Mouse (Mus musculus) intestine, embryonic 16.5 days (tissue): ENCODE results near the gene Atp11a. TPM values are rescaled to one million over a fixed set of nuclear protein-coding genes. Genes with fewer than 3 reads are reported as not detected.

ENCODE experiments used
- ATAC-seq: fragments of 200-750 bp; cut with Nextera tagmentation; 2 replicates; pipeline ENCODE4 v1.8.0; 2017; ENCODE audit warnings: moderate TSS enrichment, moderate library complexity
- H3K27ac ChIP-seq: fragments of 300-500 bp; sonication (generic); 2 replicates; pipeline ENCODE4 v1.5.1; 2014; ENCODE audit warnings: mild to moderate bottlenecking, low read length
- H3K27me3 ChIP-seq: fragments of 300-500 bp; sonication (generic); replicated peaks from 2 replicates; pipeline ENCODE4 v1.6.1; 2014; ENCODE audit warnings: low read length, control low read depth, mixed read lengths; ENCODE audit not compliant: control insufficient read depth, insufficient read depth
- H3K36me3 ChIP-seq: fragments of 300-500 bp; sonication (generic); 2 replicates; pipeline ENCODE4 v1.6.1; 2014; ENCODE audit warnings: low read length, control low read depth; ENCODE audit not compliant: control insufficient read depth, insufficient read depth
- H3K4me1 ChIP-seq: fragments of 300-500 bp; sonication (generic); 2 replicates; pipeline ENCODE4 v1.6.1; 2014; ENCODE audit warnings: low read length, control low read depth, mixed read lengths; ENCODE audit not compliant: control insufficient read depth, insufficient read depth
- H3K4me2 ChIP-seq: fragments of 300-500 bp; sonication (generic); 2 replicates; pipeline ENCODE4 v1.6.1; 2014; ENCODE audit warnings: low read depth, low read length, control low read depth
- H3K4me3 ChIP-seq: fragments of 300-500 bp; sonication (generic); 2 replicates; pipeline ENCODE4 v1.5.1; 2014; ENCODE audit warnings: mild to moderate bottlenecking, low read length
- H3K9ac ChIP-seq: fragments of 300-500 bp; sonication (generic); 2 replicates; pipeline ENCODE4 v1.6.1; 2014; ENCODE audit warnings: low read depth, low read length
- H3K9me3 ChIP-seq: fragments of 300-500 bp; sonication (generic); 2 replicates; pipeline ENCODE4 v1.6.1; 2016; ENCODE audit warnings: low read length, control low read depth; ENCODE audit not compliant: control insufficient read depth
- WGBS: fragments of 180-500 bp; shearing (Covaris S2); extraction: QIAGEN DNeasy Blood & Tissue Kit; methylation state at CpG from one replicate; pipeline ENCODE4 v1.1.7; 2014; 5-methylcytosine and 5-hydroxymethylcytosine counted together
- polyA plus RNA-seq: library from polyadenylated mRNA; unstranded; fragments of >200 nt; fragmentation: Nextera tagmentation; extraction: Ambion mirVana; gene quantifications from 2 replicates; pipeline ENCODE4 v1.2.1, GENCODE M21; 2015

Atp11a gene
- polyA plus RNA-seq, 1 experiment from 2014 or later = 9.0 TPM

DNA sequence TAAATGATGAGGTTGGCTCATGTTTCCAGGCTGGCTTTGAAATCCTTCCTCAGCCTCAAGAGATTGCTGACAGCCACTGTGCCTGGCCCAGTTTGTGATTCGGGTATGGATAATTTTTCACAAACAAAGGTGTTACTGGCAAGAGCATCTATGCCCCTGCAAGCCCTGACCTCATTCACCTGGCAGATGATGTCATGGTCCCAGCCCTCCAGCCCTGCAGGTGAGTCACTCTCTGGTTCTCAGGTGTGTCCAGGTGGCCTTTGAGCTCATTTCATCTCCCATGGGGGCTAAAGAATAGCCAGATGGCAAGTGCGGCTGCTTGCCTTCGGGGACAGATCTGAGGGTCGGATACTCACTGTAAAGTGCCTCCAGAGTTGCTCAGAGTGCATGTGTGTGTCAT lies 8.2 kb downstream of the Atp11a start:
- Histone ChIP-seq H3K4me2 (no peak overlapping the region), H3K9me3 (no peaks in the 10 kb centered on the region), H3K4me3 (no peak overlapping the region), H3K27me3 (no peaks in the 10 kb centered on the region), H3K9ac (0 out of 2 replicates have a peak overlapping the region, but pooled peaks have one; percentile 29), H3K36me3 (no peaks in the 10 kb centered on the region), H3K27ac (no peak overlapping the region), H3K4me1 (peaks cover 6% of the 10 kb centered on the region)
- ATAC-seq = no peak
- 68% methylated on average over 4 of the region's 4 CpGs for WGBS

- Histone ChIP-seq H3K4me2 (no peak overlapping the region), H3K9ac (no peak overlapping the region), H3K27me3 (no peaks in the 10 kb centered on the region), H3K4me1 (peaks cover 8% of the 10 kb centered on the region), H3K9me3 (no peaks in the 10 kb centered on the region), H3K27ac (no peak overlapping the region), H3K36me3 (no peaks in the 10 kb centered on the region), H3K4me3 (no peak overlapping the region)
- WGBS = 95% methylated on average over 3 of the region's 3 CpGs
- ATAC-seq = peak; percentile 54; the same call in 1 of the 2 replicates
Measured at GRCm38 (mm10) chr8:12767176-12767575, 10.4 kb downstream of the Atp11a start.

- peaks cover 7% of the 10 kb centered on the region for H3K4me1 ChIP-seq
- no peak overlapping the region for H3K4me2 ChIP-seq
- WGBS = 77% methylated on average over 6 of the region's 6 CpGs
- no peaks in the 10 kb centered on the region for H3K27me3 ChIP-seq
- no peak for ATAC-seq
- no peak overlapping the region for H3K27ac ChIP-seq
- H3K36me3 ChIP-seq = no peaks in the 10 kb centered on the region
- H3K9ac ChIP-seq = no peak overlapping the region
- H3K4me3 ChIP-seq = no peak overlapping the region
- no peaks in the 10 kb centered on the region for H3K9me3 ChIP-seq
Measured at GRCm38 (mm10) chr8:12768747-12769146, 11.9 kb downstream of the Atp11a start.

- H3K36me3 ChIP-seq = no peaks in the 10 kb centered on the region
- WGBS = 93% methylated on average over 7 of the region's 7 CpGs
- no peak overlapping the region for H3K27ac ChIP-seq
- no peak for ATAC-seq
- H3K27me3 ChIP-seq = no peaks in the 10 kb centered on the region
- no peak overlapping the region for H3K4me2 ChIP-seq
- H3K9ac ChIP-seq = no peak overlapping the region
- peaks cover 10% of the 10 kb centered on the region for H3K4me1 ChIP-seq
- no peak overlapping the region for H3K4me3 ChIP-seq
- H3K9me3 ChIP-seq = no peaks in the 10 kb centered on the region
Measured at GRCm38 (mm10) chr8:12769296-12769695, 12.5 kb downstream of the Atp11a start.

DNA sequence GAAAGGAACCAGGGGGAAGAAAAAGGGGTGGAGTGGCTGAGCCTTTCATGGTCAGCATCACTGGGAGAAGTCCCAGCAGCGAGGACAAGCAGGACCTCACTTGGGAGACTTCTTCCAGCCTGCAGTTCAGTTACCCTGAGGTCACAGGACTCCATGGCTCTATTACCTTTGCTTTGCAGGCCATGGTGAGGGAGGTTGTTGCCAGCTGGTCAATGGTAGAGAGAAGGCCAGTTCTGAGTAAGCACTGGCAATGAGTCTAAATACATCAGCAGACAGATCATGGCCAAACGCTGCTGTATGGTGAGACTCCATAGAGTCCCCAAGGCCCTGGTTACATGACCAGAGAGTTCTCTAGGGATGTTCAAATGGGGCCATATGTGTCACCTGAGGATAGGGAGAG lies 15.5 kb downstream of the Atp11a start:
- Histone ChIP-seq H3K36me3 (no peaks in the 10 kb centered on the region), H3K27ac (no peak overlapping the region), H3K4me1 (peaks cover 38% of the 10 kb centered on the region), H3K9ac (no peak overlapping the region), H3K4me2 (no peak overlapping the region), H3K27me3 (no peaks in the 10 kb centered on the region), H3K9me3 (no peaks in the 10 kb centered on the region), H3K4me3 (no peak overlapping the region)
- ATAC-seq = no peak
- 91% methylated on average over 2 of the region's 2 CpGs for WGBS

GRCm38 (mm10) chr8:12773914-12774313 lies 17.1 kb downstream of the Atp11a start:
- Histone ChIP-seq H3K4me3 (no peak overlapping the region), H3K4me2 (peak overlapping the region; percentile 25; the same call in 1 of the 2 replicates), H3K9me3 (no peaks in the 10 kb centered on the region), H3K27me3 (no peaks in the 10 kb centered on the region), H3K36me3 (no peaks in the 10 kb centered on the region), H3K4me1 (peaks cover 41% of the 10 kb centered on the region), H3K27ac (peak overlapping the region; percentile 62), H3K9ac (peak overlapping the region; percentile 54)
- 60% methylated on average over 4 of the region's 4 CpGs for WGBS
- 0 out of 2 replicates have a peak, but pooled peaks have one; percentile 14 for ATAC-seq

DNA sequence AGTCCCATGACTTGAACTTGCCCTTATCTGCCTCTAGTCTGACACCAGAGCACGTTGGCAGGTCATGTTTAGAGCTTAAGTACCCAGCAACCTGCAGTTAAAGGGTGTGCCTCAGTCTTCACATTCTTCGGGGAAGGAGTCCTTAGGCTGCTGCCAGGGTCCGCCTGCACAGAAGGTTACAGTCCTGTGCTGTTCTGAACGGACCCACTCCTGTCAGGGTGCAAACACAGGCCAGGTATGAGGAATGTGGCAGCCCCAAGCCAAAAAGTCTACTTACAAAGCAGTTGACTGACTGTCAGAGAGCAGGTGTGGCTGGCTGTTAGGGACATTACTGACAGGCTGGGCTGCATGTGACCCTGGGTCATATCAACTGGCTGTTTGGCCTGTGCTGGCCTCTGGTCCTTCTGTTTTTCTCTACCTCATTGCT lies 18.1 kb downstream of the Atp11a start:
- Histone ChIP-seq H3K4me2 (peak overlapping the region; percentile 9; the same call in 1 of the 2 replicates), H3K36me3 (no peaks in the 10 kb centered on the region), H3K9ac (peak overlapping the region; percentile 16; the same call in 1 of the 2 replicates), H3K4me1 (peaks cover 50% of the 10 kb centered on the region), H3K9me3 (no peaks in the 10 kb centered on the region), H3K27me3 (no peaks in the 10 kb centered on the region), H3K27ac (peak overlapping the region; percentile 87), H3K4me3 (no peak overlapping the region)
- peak; percentile 72 for ATAC-seq
- 45% methylated on average over 4 of the region's 4 CpGs for WGBS

DNA sequence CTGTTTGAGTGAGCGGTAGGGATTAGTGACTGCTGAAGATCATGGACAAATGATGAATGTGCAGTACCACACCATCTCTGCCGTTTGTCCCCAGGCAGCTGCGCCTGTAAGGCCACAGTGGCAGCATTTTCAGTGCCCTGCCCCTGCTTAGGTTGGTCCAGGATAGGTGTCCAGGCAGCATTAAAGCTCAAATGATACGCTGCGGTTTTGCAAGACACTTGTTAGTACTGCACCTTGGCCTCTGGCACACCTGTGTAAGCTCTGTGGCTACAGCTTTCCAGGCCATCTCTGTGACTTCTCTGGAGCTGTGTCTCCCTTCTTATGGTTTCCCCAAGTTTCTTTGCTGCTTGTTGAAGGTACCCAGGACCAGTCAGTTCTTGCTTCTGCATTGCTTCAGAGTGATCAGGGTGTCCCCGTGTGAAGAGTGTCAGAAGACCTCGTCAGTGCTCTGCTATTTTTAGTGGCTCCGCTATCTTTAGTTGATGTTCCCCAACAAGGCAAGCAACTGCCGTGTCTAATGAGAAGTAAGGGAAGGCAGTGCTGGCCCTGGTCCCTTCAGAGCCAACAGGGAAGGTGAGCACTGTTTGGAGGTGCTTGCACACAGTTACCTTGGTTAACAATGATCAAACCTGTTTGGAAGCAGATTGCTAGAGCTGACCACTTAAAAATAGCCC lies 18.6 kb downstream of the Atp11a start:
- Histone ChIP-seq H3K4me1 (peaks cover 50% of the 10 kb centered on the region), H3K27me3 (no peaks in the 10 kb centered on the region), H3K4me3 (no peak overlapping the region), H3K27ac (peak overlapping the region; percentile 87), H3K36me3 (no peaks in the 10 kb centered on the region), H3K9me3 (no peaks in the 10 kb centered on the region), H3K4me2 (peak overlapping the region; percentile 9; the same call in 1 of the 2 replicates), H3K9ac (0 out of 2 replicates have a peak overlapping the region, but pooled peaks have one; percentile 16)
- WGBS = 62% methylated on average over 9 of the region's 9 CpGs
- peak; percentile 41 for ATAC-seq

GRCm38 (mm10) chr8:12776166-12776565 lies 19.4 kb downstream of the Atp11a start:
- Histone ChIP-seq H3K27ac (peak overlapping the region; percentile 87), H3K9ac (no peak overlapping the region), H3K9me3 (no peaks in the 10 kb centered on the region), H3K4me2 (no peak overlapping the region), H3K36me3 (no peaks in the 10 kb centered on the region), H3K27me3 (no peaks in the 10 kb centered on the region), H3K4me3 (no peak overlapping the region), H3K4me1 (peaks cover 50% of the 10 kb centered on the region)
- 73% methylated on average over 10 of the region's 10 CpGs for WGBS
- no peak for ATAC-seq
